Mouse (Mus musculus): ENCODE results near the gene Slc2a12.

Gene Slc2a12

DNA sequence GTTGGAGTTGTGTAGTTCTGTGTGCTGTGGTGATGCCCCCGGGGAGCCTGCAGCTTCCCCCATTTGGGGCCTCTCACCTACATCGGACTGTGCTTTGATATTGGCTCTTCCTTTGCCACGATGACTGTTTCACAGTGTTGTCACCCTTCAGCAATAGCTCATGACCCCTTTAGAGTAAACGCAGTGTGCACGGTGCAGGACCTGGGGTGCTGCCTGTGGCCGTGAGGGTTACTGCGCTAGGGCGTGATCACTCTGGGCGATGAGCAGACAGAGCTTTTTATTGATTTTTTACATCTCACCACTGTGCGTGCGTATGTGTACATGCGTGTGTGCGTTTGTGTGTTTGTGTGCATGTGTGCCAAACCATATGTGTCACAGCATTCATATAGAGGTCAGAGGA lies 23.7 kb downstream of the Slc2a12 start:
- no peak for DNase-seq

DNA sequence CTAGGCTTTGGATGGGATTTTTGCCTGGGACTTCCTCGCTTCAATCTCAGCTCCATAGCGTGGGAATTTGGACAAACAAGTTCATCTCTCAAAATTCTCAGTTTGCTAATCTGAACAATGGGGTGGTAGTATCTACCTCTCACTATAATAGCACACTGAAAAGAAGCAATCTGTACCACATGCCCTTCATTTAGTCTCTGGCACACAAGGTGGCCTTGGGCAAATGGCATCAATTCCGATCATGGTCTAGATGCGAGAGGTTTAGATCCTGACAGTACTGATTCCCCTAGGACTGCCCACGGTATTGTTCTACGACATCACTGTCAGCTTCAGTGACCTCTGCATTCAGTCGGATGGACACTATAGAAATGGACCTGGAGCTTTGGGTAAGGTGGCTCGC lies 29.4 kb downstream of the Slc2a12 start:
- DNase-seq, result no peak

DNA sequence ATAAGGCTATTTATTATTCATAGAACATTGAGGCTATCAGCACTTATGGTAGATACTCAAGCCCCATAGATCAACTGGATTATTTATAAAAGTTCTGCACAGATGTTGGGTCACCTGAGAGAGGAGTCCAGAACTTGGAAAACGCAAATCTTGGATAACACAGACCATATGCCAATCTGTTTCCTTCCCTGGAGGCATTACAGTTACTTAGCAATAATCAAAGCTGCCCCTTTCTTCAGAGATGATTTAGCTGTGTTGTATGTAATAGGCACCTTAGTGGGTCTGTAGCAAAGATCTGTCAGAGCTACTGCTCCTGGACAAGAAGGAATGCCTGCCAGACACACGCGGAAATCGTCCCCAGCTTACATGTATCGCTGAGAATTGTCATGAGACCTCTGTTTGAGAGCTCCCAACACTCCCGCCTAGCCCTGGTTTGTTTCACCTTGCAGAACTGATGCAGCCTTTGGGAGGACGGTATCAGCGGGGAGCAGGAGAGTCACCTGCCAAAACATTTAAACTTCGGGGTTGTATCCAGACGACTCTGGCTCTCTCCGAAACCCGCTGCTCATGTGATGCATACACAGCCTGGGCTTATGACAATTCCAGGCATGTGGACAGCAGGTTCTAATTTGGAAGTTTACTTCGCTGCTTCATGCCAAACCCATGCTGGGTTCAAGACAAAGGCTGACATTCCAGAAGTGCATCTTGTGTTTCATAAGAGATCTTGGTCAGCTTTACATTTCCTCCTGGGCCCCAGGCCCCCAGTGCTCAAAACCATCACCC lies 31.2 kb downstream of the Slc2a12 start:
- DNase-seq, result no peak

DNA sequence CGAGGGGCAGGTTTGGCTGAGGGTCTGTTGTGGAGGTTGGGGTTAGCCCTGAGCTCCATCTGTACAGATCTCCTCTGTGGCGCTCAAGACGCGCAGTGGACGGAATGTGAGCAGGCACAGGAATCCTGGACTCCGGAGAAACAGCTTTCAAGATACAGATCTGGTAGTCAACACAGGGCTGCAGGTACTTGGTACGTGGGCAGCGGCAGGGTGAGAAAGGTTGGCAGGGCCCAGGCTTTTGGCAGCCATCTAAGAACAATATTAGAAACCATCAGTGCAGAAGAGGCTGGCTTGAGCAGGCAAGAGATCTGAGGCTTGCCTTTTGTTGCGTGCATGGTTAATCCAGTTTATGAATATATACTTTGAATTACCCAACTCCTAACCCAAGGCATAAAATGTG lies 51.4 kb downstream of the Slc2a12 start:
- DNase-seq, result no peak

GRCm38 (mm10) chr10:22696864-22697263 lies 52.1 kb downstream of the Slc2a12 start:
- DNase-seq, result no peak

DNA sequence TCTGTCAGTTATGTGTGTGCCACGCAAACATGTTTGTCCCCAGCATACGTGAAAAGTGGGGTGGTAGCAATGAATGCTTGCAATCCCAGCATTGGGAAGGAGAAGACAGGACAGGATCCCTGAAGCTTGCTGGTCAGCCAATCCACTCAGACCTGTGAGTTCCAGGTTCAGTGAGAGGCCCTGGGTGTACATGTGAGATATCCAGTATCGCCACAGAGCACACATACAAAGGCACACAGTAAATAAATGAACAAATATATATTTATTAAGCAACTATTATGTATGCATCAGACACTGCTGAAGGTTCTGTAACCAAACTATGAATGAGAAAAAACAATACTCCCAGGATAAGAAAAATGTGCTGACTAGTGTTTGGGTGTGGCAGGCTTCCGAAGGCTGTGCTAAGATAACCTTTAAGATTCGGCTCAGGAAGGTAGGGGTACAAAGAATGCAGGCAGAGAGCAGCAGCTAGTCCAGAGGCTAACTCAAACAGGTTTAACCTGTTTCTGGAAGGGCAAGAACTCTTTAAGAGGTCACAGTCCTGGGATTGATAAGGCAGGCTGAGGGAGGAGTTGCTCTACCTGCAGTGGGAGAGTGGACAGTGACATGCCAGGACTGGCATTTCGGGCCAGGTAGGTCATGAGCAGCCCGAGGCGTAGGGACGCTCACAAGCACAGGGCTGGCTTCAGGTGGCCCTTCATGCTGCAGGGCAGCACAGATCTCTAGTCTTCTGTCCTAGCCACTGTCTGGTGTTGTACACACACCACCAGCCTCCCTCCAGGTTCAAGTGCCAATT lies 53.5 kb downstream of the Slc2a12 start:
- no peak for DNase-seq

DNA sequence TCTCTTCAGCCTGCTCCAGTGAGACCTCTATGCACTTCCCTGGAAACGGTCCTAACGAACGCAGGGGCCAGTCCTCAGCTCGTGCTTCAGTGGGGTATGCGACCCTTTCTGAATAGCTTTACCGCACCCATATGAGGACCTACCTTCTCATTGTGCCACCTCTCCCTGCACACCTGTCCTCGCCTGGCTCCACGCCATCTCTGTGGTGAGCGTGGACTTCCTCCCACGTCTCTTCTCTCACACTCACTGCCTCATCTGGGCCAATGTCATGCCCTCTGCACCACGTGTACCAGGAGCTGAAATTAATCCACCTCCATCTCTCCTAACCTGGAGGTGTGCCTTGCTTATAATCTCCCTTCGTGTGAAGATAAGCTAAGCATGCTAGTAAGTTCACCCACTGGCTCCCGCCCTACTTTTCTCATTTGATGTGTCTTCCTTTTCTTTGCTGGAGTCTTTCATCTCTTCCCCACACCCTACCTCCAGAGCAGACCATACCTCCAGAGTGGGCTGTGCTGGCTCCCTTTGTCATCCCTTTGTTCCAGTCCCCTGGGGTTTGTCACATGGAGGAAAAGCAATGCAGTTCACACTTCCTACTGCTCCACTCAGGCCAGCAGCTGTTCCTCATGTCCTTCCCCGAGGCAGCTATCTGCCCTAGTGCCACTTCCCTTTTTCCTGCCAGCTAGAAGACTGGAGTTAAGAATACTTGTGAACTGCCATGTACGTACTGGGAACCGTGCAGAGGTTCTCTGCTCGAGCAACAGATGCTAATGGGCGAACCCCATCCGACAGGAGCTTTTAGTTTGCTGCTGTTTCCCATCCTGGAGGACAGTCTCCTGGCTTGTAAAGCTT lies 54.9 kb downstream of the Slc2a12 start:
- no peak for DNase-seq

DNA sequence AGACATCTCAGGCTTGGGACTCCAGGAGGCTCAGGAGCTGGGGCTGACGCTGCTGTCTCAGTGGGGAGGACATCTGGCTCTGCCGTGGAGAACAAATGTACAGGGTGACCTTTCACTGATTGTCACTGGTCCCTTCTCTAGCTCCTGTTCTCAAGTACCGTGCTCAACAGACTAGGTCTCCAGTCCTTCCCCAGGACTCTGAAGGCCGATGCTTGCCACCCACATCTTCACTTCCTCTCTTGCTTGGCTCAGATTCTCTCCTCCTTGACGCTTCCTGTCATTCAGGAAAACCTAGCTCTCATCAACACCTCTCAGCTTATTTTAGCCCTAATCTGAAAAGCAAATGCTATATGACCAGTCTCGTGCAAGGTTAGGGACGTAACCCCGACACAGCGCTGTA lies 56.0 kb downstream of the Slc2a12 start:
- no peak for DNase-seq

GRCm38 (mm10) chr10:22701485-22702315 lies 56.9 kb downstream of the Slc2a12 start:
- DNase-seq, result no peak

GRCm38 (mm10) chr10:22703844-22704243 lies 59.0 kb downstream of the Slc2a12 start:
- DNase-seq, result no peak

DNA sequence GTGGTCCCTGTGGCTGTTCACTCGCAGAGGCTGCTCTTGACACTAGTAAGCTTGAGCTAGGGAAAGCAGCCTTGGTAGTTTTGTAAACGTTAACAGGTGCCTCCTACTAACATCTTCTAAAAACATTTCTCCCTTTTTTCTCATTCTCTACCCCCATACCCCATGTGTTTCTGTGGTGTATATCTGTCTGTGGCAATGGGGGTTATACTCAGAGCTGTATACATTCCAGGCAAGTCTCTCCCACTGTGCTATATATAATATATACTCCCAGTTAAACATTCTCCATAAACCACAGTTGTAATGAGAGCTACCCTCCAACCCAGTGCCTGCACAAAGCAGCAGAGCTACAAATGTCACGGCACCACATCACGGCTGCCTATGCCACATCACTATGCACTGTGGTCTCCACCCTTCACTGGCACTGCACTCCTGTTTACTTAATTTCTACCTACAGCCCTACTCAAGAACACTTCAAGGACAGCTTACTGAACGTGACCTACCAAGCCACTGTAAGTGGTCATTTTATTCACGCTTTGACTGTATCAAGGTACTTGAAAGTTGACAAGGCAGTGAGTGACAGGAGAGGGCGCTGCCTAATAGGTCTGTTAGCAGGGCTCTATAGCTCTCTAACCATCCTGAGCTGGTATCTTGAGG lies 63.5 kb downstream of the Slc2a12 start:
- DNase-seq, result no peak

GRCm38 (mm10) chr10:22710173-22710777 lies 65.5 kb downstream of the Slc2a12 start:
- no peak for DNase-seq

- DNase-seq, result no peak
Measured at GRCm38 (mm10) chr10:22712955-22713354, 68.1 kb downstream of the Slc2a12 start.

GRCm38 (mm10) chr10:22714520-22714919 lies 69.7 kb downstream of the Slc2a12 start:
- peak; percentile 66 for DNase-seq

GRCm38 (mm10) chr10:22718475-22718874 lies 73.7 kb downstream of the Slc2a12 start:
- no peak for DNase-seq

- DNase-seq, result no peak
Measured at GRCm38 (mm10) chr10:22720781-22721529, 76.1 kb downstream of the Slc2a12 start.

GRCm38 (mm10) chr10:22725166-22725565 lies 80.4 kb downstream of the Slc2a12 start:
- DNase-seq, result no peak

DNA sequence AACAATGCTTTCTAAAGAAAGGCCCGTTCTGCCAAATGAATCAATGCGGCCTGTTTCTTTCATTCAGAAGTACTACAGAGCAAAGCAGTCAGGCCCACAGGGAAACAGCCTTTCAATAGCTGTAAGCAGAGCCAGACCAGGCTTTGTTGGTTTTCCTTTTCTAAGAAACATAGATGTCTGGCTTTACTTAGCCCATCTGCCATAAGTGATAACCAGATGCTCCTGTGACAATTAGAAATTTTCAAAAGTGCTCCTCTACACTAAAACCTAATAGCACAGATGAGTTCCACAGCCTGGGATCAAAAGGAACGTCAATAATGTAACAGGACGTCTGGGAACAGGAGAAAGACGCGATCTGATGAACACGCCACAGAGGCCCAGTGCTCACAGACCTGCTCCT lies 81.5 kb downstream of the Slc2a12 start:
- DNase-seq, result no peak

- DNase-seq, result no peak
Measured at GRCm38 (mm10) chr10:22728257-22728656, 83.4 kb downstream of the Slc2a12 start.

DNA sequence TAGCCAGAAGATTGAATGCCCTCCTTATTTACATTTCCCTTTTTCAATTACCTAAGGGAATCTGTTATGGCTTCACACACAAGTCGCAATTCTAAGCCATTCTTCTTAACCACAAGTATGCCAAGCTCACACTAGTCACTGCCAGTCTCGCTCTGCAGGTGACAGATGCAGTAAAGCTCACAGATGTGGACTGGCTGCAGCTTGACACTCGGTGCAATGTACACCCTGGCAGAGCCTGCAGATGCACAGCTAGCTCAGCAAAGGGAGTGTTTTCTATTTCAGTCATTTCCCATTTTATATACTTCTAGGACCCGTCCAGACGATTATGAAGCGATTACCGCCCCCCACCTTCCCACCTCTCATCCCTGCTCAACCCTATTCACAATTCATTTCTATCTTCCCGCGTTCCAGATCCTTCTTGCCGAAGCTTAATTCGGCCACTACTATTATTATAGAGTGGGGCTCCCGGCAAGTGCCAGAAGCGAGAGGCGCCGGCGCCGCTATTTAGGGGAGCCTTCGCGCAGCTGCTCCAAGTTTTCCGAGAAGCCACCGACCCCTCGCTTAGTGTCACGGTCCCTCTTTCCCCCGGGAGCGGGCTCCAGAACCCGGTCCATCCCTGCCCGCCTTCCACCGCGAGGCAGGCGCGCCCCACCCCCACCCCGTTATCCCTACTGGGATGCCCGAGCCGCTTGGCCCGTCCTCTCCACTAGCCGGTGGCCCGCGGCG lies 85.6 kb downstream of the Slc2a12 start:
- DNase-seq, result no peak

Data from lung, postnatal 10 days (tissue).